Mouse (Mus musculus) intestine, embryonic 16.5 days (tissue): ENCODE data around the gene Sppl3. TPM values are rescaled to one million over a fixed set of nuclear protein-coding genes. Genes with fewer than 3 reads are reported as not detected.
"Not testable (repeated sequence)": the region's sequence is repeated elsewhere in the genome, so short reads cannot be mapped to it uniquely, and the experiment has no call there.

ENCODE experiments used
- ATAC-seq: fragments of 200-750 bp; cut with Nextera tagmentation; 2 replicates; pipeline ENCODE4 v1.8.0; 2017; ENCODE audit warnings: moderate TSS enrichment, moderate library complexity
- H3K27ac ChIP-seq: fragments of 300-500 bp; sonication (generic); 2 replicates; pipeline ENCODE4 v1.5.1; 2014; ENCODE audit warnings: mild to moderate bottlenecking, low read length
- H3K27me3 ChIP-seq: fragments of 300-500 bp; sonication (generic); replicated peaks from 2 replicates; pipeline ENCODE4 v1.6.1; 2014; ENCODE audit warnings: low read length, control low read depth, mixed read lengths; ENCODE audit not compliant: control insufficient read depth, insufficient read depth
- H3K36me3 ChIP-seq: fragments of 300-500 bp; sonication (generic); 2 replicates; pipeline ENCODE4 v1.6.1; 2014; ENCODE audit warnings: low read length, control low read depth; ENCODE audit not compliant: control insufficient read depth, insufficient read depth
- H3K4me1 ChIP-seq: fragments of 300-500 bp; sonication (generic); 2 replicates; pipeline ENCODE4 v1.6.1; 2014; ENCODE audit warnings: low read length, control low read depth, mixed read lengths; ENCODE audit not compliant: control insufficient read depth, insufficient read depth
- H3K4me2 ChIP-seq: fragments of 300-500 bp; sonication (generic); 2 replicates; pipeline ENCODE4 v1.6.1; 2014; ENCODE audit warnings: low read depth, low read length, control low read depth
- H3K4me3 ChIP-seq: fragments of 300-500 bp; sonication (generic); 2 replicates; pipeline ENCODE4 v1.5.1; 2014; ENCODE audit warnings: mild to moderate bottlenecking, low read length
- H3K9ac ChIP-seq: fragments of 300-500 bp; sonication (generic); 2 replicates; pipeline ENCODE4 v1.6.1; 2014; ENCODE audit warnings: low read depth, low read length
- H3K9me3 ChIP-seq: fragments of 300-500 bp; sonication (generic); 2 replicates; pipeline ENCODE4 v1.6.1; 2016; ENCODE audit warnings: low read length, control low read depth; ENCODE audit not compliant: control insufficient read depth
- WGBS: fragments of 180-500 bp; shearing (Covaris S2); extraction: QIAGEN DNeasy Blood & Tissue Kit; methylation state at CpG from one replicate; pipeline ENCODE4 v1.1.7; 2014; 5-methylcytosine and 5-hydroxymethylcytosine counted together
- polyA plus RNA-seq: library from polyadenylated mRNA; unstranded; fragments of >200 nt; fragmentation: Nextera tagmentation; extraction: Ambion mirVana; gene quantifications from 2 replicates; pipeline ENCODE4 v1.2.1, GENCODE M21; 2015

The Sppl3 gene
- polyA plus RNA-seq, 1 experiment from 2014 or later = 8.6 TPM

DNA sequence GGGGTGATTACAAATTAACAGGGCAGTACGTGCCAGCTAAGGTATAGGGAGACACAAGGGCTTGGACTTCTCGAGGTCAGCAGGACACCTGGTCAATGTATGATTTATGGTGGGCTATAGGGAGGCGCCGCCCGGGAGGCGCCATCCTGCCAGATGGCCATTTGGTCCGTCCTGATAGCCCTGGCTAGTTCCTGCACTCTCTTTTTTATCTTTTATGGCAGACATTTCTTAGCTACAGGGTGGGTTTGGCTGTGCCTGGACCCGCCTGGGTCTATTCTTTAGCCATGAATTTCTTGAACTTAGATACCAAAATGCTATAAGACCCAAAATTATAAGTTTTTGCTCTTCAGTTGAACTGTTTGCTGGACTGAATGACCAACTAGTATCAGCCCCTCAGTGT, 62.4 kb downstream of the Sppl3 start:
- not testable (repeated sequence) for H3K27me3 ChIP-seq, H3K36me3 ChIP-seq, H3K4me3 ChIP-seq, H3K4me2 ChIP-seq, ATAC-seq, H3K9me3 ChIP-seq, H3K9ac ChIP-seq, H3K27ac ChIP-seq
- 27% methylated on average over 8 of the region's 8 CpGs for WGBS
- H3K4me1 ChIP-seq = peaks cover 36% of the 10 kb centered on the region

DNA sequence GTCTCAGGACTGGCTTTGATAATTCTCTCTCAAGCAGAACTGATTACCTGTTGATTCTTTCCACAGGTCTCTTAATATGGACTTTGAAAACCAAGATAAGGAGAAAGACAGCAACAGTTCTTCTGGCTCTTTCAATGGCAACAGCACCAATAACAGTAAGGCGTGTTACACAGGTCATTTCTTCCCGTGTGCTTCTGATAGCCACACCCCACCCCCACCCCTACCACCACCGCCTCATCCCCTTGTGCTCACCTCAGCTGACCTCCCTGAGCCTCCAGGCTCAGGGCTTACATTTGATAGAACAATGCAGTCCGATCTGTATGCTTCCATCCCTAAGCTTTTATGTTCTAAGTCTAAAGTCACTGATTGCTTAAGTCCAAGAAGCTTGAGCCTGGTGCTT, 63.8 kb downstream of the Sppl3 start:
- H3K4me3 ChIP-seq = no peak overlapping the region

DNA sequence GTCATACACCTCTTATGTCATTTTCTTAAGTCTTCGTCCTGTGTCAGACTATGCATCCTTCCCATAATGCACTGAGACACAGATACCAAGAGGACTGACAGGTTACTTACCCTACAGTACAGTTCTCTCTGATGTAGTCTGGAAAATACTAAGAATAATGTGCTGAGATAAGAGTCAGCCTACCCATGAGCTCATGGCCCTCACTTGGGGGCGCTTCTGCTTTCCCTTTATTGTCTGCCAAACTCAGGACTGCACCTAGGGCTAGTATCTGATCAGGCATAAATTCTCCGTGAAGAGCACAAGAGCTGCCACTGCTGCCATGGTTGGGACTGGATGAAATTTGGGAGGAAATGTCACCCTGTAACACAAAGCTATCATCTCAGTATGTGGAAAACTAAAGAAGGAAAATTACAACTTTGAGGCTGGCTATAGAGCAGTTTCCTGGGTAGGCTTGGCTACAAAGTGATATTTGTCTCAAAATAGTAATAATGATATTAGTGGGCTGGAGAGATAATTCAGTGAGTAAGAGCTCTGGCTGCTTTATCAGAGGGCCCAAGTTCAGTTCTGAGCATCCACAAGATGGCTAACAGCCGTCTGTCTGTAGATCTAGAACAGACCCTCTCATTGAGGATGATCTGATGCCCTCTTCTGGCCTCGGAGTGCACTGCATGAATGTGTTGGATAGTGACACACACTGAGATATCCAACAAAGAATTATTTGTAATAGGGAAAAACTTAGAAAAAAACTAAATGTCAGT, 65.4 kb downstream of the Sppl3 start:
- Histone ChIP-seq H3K9ac (no peak overlapping the region), H3K36me3 (0 out of 2 replicates have a peak, but pooled peaks cover 6% of the 10 kb centered on the region), H3K27ac (no peak overlapping the region), H3K9me3 (no peaks in the 10 kb centered on the region), H3K4me3 (no peak overlapping the region), H3K27me3 (no peaks in the 10 kb centered on the region), H3K4me2 (no peak overlapping the region), H3K4me1 (peaks cover 19% of the 10 kb centered on the region)
- 60% methylated on average over 5 of the region's 5 CpGs for WGBS
- ATAC-seq = no peak

More for the DNA sequence above, 63.8 kb downstream of the Sppl3 start:
- 57% methylated on average over 4 of the region's 4 CpGs for WGBS
- peak; percentile 83 for ATAC-seq
- H3K4me2 ChIP-seq = no peak overlapping the region
- 0 out of 2 replicates have a peak, but pooled peaks cover 6% of the 10 kb centered on the region for H3K36me3 ChIP-seq
- peak overlapping the region; percentile 60; the same call in 1 of the 2 replicates for H3K27ac ChIP-seq
- H3K9me3 ChIP-seq = no peaks in the 10 kb centered on the region
- H3K27me3 ChIP-seq = no peaks in the 10 kb centered on the region
- no peak overlapping the region for H3K9ac ChIP-seq
- peaks cover 31% of the 10 kb centered on the region for H3K4me1 ChIP-seq

DNA sequence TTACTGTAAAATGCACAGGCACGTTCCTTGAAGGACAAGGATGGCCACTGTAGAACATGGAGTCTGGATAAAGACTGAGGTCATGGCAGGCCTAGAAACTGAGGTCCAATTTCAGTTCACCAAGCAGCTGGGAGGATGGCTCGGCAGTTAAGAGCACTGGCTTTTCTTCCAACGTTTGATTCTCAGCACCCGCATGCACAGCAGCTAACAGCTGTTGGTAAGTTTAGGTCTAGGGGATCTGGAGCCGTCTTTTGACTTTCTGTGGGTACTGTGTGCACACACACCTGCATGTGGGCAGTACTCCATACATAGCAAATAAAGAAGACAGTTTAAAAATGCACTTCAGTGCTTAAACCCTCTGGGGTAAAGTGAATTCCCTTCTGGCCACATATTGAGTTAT, 70.7 kb downstream of the Sppl3 start:
- Histone ChIP-seq H3K36me3 (peaks cover 17% of the 10 kb centered on the region), H3K4me1 (peaks cover 3% of the 10 kb centered on the region; the same call in 1 of the 2 replicates), H3K9ac (no peak overlapping the region), H3K4me2 (no peak overlapping the region), H3K9me3 (no peaks in the 10 kb centered on the region), H3K4me3 (no peak overlapping the region), H3K27me3 (no peaks in the 10 kb centered on the region), H3K27ac (no peak overlapping the region)
- no peak for ATAC-seq
- WGBS = 82% methylated on average over 5 of the region's 5 CpGs

DNA sequence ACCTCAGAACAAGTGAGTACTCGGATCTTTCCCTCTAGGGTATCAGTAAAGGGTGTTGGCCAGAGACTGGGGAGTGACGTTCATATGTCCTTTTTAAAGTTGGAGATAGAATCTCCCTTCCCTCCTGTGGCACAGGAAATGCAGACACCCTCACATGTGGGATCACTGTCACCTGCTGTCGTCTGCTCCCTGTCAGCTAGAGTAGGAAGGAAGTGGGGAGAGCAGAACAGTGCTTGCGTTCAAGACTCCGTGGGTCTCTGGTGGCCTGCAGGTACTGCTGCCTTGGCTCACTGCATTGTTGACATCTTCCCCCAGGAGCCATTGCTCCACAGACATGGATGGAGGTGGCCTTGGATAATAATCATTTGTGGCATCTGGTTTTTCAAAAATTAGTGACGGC, 72.6 kb downstream of the Sppl3 start:
- H3K27me3 ChIP-seq = no peaks in the 10 kb centered on the region
- H3K4me1 ChIP-seq = no peaks in the 10 kb centered on the region
- 88% methylated on average over 6 of the region's 6 CpGs for WGBS
- ATAC-seq = no peak
- no peak overlapping the region for H3K4me3 ChIP-seq
- H3K9me3 ChIP-seq = no peaks in the 10 kb centered on the region
- H3K9ac ChIP-seq = no peak overlapping the region
- no peak overlapping the region for H3K4me2 ChIP-seq
- no peak overlapping the region for H3K27ac ChIP-seq
- H3K36me3 ChIP-seq = peaks cover 27% of the 10 kb centered on the region

DNA sequence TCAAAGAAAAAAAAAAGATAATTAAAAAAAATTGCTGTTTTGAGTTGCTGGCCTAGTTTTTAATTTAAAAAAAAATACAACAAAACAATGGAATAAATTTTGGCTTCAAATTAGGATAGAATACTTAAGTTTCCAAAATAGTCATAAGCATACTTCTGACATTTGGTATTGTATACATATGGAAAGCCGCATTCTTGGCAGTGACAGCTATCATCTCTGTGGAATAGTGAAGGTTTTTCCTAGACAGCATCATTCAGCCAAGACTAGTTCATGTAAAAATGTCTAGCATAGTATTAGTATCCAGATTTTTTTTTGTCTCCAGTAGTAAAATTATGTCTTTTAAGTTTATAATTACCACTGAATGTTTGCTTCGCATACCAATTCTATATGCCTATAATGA, 74.7 kb downstream of the Sppl3 start:
- H3K36me3 ChIP-seq = peaks cover 39% of the 10 kb centered on the region
- ATAC-seq = no peak
- no peak overlapping the region for H3K27ac ChIP-seq
- no peak overlapping the region for H3K9ac ChIP-seq
- H3K27me3 ChIP-seq = no peaks in the 10 kb centered on the region
- WGBS = 98% methylated on average over 2 of the region's 2 CpGs
- peaks cover 3% of the 10 kb centered on the region; the same call in 1 of the 2 replicates for H3K4me1 ChIP-seq
- H3K4me3 ChIP-seq = no peak overlapping the region
- no peak overlapping the region for H3K4me2 ChIP-seq
- H3K9me3 ChIP-seq = 0 out of 2 replicates have a peak, but pooled peaks cover 7% of the 10 kb centered on the region

DNA sequence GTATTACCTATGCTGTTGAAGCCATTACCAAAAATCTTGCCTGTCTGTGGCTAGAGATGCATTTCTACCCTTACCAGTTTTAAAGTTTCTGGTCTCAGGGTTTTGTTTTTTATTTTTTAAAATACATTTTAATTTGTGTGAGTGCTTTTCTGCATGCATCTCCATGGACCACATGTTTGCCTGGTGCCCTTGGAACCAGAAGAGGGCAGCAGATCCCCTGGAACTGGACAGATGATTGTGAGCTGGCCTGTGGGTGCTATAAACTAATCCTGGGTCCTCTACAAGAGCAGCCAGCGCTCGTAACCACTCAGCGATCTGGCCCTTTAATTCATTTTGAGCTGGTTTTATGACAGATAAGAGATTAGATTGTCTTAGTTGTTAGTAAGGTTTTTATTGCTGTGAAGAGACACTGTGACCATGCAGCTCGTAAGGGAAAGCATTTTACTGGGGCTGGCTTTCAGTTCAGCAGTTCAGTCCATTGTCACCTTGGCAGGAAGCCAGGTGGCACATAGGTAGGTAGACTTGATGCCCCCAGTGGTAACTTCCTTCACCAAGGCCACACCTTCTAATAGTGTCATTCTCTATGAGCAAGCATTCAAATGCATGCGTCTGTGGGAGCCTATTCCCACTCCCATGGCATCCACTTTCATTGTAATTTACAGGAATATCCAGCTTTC, 78.8 kb downstream of the Sppl3 start:
- H3K4me1 ChIP-seq = peaks cover 3% of the 10 kb centered on the region; the same call in 1 of the 2 replicates
- no peak overlapping the region for H3K27ac ChIP-seq
- WGBS = 75% methylated on average over 5 of the region's 5 CpGs
- H3K4me3 ChIP-seq = no peak overlapping the region
- no peaks in the 10 kb centered on the region for H3K27me3 ChIP-seq
- no peak overlapping the region for H3K9ac ChIP-seq
- ATAC-seq = peak; percentile 82
- H3K9me3 ChIP-seq = 0 out of 2 replicates have a peak, but pooled peaks cover 7% of the 10 kb centered on the region
- H3K4me2 ChIP-seq = no peak overlapping the region
- H3K36me3 ChIP-seq = peaks cover 31% of the 10 kb centered on the region

DNA sequence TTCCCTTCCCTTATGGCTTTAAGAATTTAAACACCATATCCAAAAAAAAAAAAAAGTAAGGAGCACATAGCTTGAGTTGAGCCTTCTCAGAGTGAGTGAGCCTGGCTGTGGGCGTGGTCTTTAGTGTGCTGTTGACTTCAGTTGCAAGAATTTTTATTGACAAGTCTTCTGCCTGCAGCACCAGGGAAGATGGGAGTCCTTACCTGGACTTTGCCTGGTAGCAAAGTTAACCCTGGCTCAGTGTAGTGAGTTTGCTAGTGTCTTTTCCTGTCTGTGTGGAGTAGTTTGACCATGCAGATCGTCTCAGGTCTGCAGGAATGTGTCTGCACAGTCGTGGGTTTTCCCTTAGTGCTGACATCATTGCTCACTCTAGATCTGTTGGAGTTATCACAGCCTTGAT, 80.1 kb downstream of the Sppl3 start:
- Histone ChIP-seq H3K36me3 (peaks cover 38% of the 10 kb centered on the region), H3K27me3 (no peaks in the 10 kb centered on the region), H3K4me2 (no peak overlapping the region), H3K27ac (no peak overlapping the region; the same call in 1 of the 2 replicates), H3K4me3 (no peak overlapping the region), H3K9ac (no peak overlapping the region), H3K4me1 (peaks cover 3% of the 10 kb centered on the region; the same call in 1 of the 2 replicates), H3K9me3 (0 out of 2 replicates have a peak, but pooled peaks cover 7% of the 10 kb centered on the region)
- WGBS = 52% methylated on average over 3 of the region's 3 CpGs
- ATAC-seq = peak; percentile 55

DNA sequence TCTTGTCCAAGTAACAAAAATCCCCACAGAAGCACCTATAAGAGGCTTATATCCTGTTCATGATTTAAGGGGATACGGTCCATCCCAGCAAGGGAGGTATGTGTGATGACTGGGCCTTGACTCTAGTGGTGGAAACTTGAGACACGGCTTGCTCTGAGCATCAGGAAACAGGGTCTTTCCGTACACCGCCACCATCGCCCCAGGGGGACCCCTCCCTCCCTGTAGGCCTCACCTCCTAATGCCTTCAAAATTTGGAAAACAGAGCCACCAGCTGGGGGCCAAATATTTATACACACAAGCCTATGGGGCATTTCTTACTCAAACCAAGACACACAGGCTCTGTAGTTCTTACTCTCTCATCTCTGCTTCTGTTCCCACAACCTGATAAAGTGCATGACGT, 80.8 kb downstream of the Sppl3 start:
- Histone ChIP-seq H3K4me2 (no peak overlapping the region), H3K4me3 (no peak overlapping the region), H3K9ac (no peak overlapping the region), H3K27me3 (no peaks in the 10 kb centered on the region), H3K4me1 (peaks cover 3% of the 10 kb centered on the region; the same call in 1 of the 2 replicates), H3K27ac (no peak overlapping the region), H3K36me3 (peaks cover 37% of the 10 kb centered on the region), H3K9me3 (0 out of 2 replicates have a peak, but pooled peaks cover 7% of the 10 kb centered on the region)
- 86% methylated on average over 6 of the region's 6 CpGs for WGBS
- no peak for ATAC-seq
